Mouse (Mus musculus): ENCODE data around the gene Cd37.

- TF ChIP-seq POLR2A (IDR thresholded peaks at IDR 0.05; ENCODE audit: borderline replicate concordance, low read depth, low read length) (no peak), CTCF (IDR thresholded peaks at IDR 0.05; ENCODE audit: low read depth, low read length) (no peak)
These were observed 14.1 kb downstream of the Cd37 start for GRCm38 (mm10) chr7:45224826-45225225.

Data from bone marrow macrophage, adult 2 months (primary cell).